Mouse (Mus musculus): ENCODE measurements around the gene Sez6. TPM values are rescaled to one million over a fixed set of nuclear protein-coding genes. Genes with fewer than 3 reads are reported as not detected.
A peak's percentile ranks its signal among the peaks of the same experiment; 100 is the strongest.

The Sez6 gene
- polyA plus RNA-seq, 1 experiment from 2014 or later: 0.80 TPM

- WGBS: 56% methylated on average over 6 of the region's 6 CpGs
- TF ChIP-seq CTCF (IDR thresholded peaks at IDR 0.05; ENCODE audit: low read depth): no peak
- H3K9ac ChIP-seq (ENCODE audit: low read depth, low read length): no peak overlapping the region
- H3K4me1 ChIP-seq (replicated peaks; ENCODE audit: control insufficient read depth, insufficient read depth, low read length): peaks cover 4% of the 10 kb centered on the region
- no peaks in the 10 kb centered on the region for H3K36me3 ChIP-seq (ENCODE audit: control insufficient read depth, insufficient read depth)
- no peaks in the 10 kb centered on the region for H3K27me3 ChIP-seq (replicated peaks; ENCODE audit: control insufficient read depth, insufficient read depth, low read length)
- H3K4me3 ChIP-seq (ENCODE audit: low read depth, low read length): no peak overlapping the region
- H3K9me3 ChIP-seq (ENCODE audit: control insufficient read depth): no peaks in the 10 kb centered on the region
- no peak for ATAC-seq
- 0 out of 2 replicates have a peak overlapping the region, but pooled peaks have one; percentile 38 for H3K4me2 ChIP-seq (replicated peaks; ENCODE audit: low read depth)
- H3K27ac ChIP-seq (ENCODE audit: low read depth, low read length): no peak overlapping the region
These were observed 34.1 kb upstream of the Sez6 start for GRCm38 (mm10) chr11:77896480-77896819.

- 43% methylated on average over 23 of the region's 23 CpGs for WGBS
- ATAC-seq: no peak
These were observed 33.5 kb upstream of the Sez6 start for GRCm38 (mm10) chr11:77896820-77897805.

GRCm38 (mm10) chr11:77900187-77900586 lies 30.4 kb upstream of the Sez6 start:
- Histone ChIP-seq H3K36me3 (ENCODE audit: control insufficient read depth, insufficient read depth) (no peaks in the 10 kb centered on the region), H3K4me2 (replicated peaks; ENCODE audit: low read depth) (no peak overlapping the region), H3K9ac (ENCODE audit: low read depth, low read length) (no peak overlapping the region), H3K4me3 (ENCODE audit: low read depth, low read length) (no peak overlapping the region), H3K9me3 (ENCODE audit: control insufficient read depth) (no peaks in the 10 kb centered on the region), H3K4me1 (replicated peaks; ENCODE audit: control insufficient read depth, insufficient read depth, low read length) (no peaks in the 10 kb centered on the region; the same call in 1 of the 2 replicates), H3K27ac (ENCODE audit: low read depth, low read length) (no peak overlapping the region), H3K27me3 (replicated peaks; ENCODE audit: control insufficient read depth, insufficient read depth, low read length) (no peaks in the 10 kb centered on the region)
- TF ChIP-seq CTCF (IDR thresholded peaks at IDR 0.05; ENCODE audit: low read depth): no peak
- no peak for ATAC-seq
- 86% methylated on average over 3 of the region's 3 CpGs for WGBS

More at GRCm38 (mm10) chr11:77896820-77897805, 33.5 kb upstream of the Sez6 start:
- H3K9ac ChIP-seq (ENCODE audit: low read depth, low read length): no peak overlapping the region
- no peak overlapping the region for H3K27ac ChIP-seq (ENCODE audit: low read depth, low read length)
- no peaks in the 10 kb centered on the region for H3K36me3 ChIP-seq (ENCODE audit: control insufficient read depth, insufficient read depth)
- no peaks in the 10 kb centered on the region for H3K27me3 ChIP-seq (replicated peaks; ENCODE audit: control insufficient read depth, insufficient read depth, low read length)
- TF ChIP-seq CTCF (IDR thresholded peaks at IDR 0.05; ENCODE audit: low read depth): no peak
- H3K4me3 ChIP-seq (ENCODE audit: low read depth, low read length): no peak overlapping the region
- H3K9me3 ChIP-seq (ENCODE audit: control insufficient read depth): no peaks in the 10 kb centered on the region
- peak overlapping the region; percentile 38; the same call in 1 of the 2 replicates for H3K4me2 ChIP-seq (replicated peaks; ENCODE audit: low read depth)
- H3K4me1 ChIP-seq (replicated peaks; ENCODE audit: control insufficient read depth, insufficient read depth, low read length): peaks cover 4% of the 10 kb centered on the region

GRCm38 (mm10) chr11:77900696-77901095 lies 29.9 kb upstream of the Sez6 start:
- Histone ChIP-seq H3K4me2 (replicated peaks; ENCODE audit: low read depth) (no peak overlapping the region), H3K9me3 (ENCODE audit: control insufficient read depth) (no peaks in the 10 kb centered on the region), H3K4me3 (ENCODE audit: low read depth, low read length) (no peak overlapping the region), H3K27me3 (replicated peaks; ENCODE audit: control insufficient read depth, insufficient read depth, low read length) (no peaks in the 10 kb centered on the region), H3K4me1 (replicated peaks; ENCODE audit: control insufficient read depth, insufficient read depth, low read length) (no peaks in the 10 kb centered on the region; the same call in 1 of the 2 replicates), H3K9ac (ENCODE audit: low read depth, low read length) (no peak overlapping the region), H3K27ac (ENCODE audit: low read depth, low read length) (no peak overlapping the region), H3K36me3 (ENCODE audit: control insufficient read depth, insufficient read depth) (no peaks in the 10 kb centered on the region)
- TF ChIP-seq CTCF (IDR thresholded peaks at IDR 0.05; ENCODE audit: low read depth): no peak
- 74% methylated on average over 4 of the region's 4 CpGs for WGBS
- no peak for ATAC-seq

GRCm38 (mm10) chr11:77901366-77901765 lies 29.2 kb upstream of the Sez6 start:
- Histone ChIP-seq H3K27me3 (replicated peaks; ENCODE audit: control insufficient read depth, insufficient read depth, low read length) (no peaks in the 10 kb centered on the region), H3K9me3 (ENCODE audit: control insufficient read depth) (no peaks in the 10 kb centered on the region), H3K36me3 (ENCODE audit: control insufficient read depth, insufficient read depth) (no peaks in the 10 kb centered on the region), H3K27ac (ENCODE audit: low read depth, low read length) (no peak overlapping the region), H3K9ac (ENCODE audit: low read depth, low read length) (no peak overlapping the region), H3K4me2 (replicated peaks; ENCODE audit: low read depth) (no peak overlapping the region), H3K4me1 (replicated peaks; ENCODE audit: control insufficient read depth, insufficient read depth, low read length) (no peaks in the 10 kb centered on the region; the same call in 1 of the 2 replicates), H3K4me3 (ENCODE audit: low read depth, low read length) (no peak overlapping the region)
- no peak for ATAC-seq
- 52% methylated on average over 5 of the region's 5 CpGs for WGBS
- TF ChIP-seq CTCF (IDR thresholded peaks at IDR 0.05; ENCODE audit: low read depth): no peak

- no peak for ATAC-seq
- no peaks in the 10 kb centered on the region for H3K27me3 ChIP-seq (replicated peaks; ENCODE audit: control insufficient read depth, insufficient read depth, low read length)
- no peaks in the 10 kb centered on the region for H3K4me1 ChIP-seq (replicated peaks; ENCODE audit: control insufficient read depth, insufficient read depth, low read length)
- no peak overlapping the region for H3K27ac ChIP-seq (ENCODE audit: low read depth, low read length)
- no peak overlapping the region for H3K4me3 ChIP-seq (ENCODE audit: low read depth, low read length)
- H3K9me3 ChIP-seq (ENCODE audit: control insufficient read depth): no peaks in the 10 kb centered on the region
- no peak overlapping the region for H3K4me2 ChIP-seq (replicated peaks; ENCODE audit: low read depth)
- 50% methylated on average over 8 of the region's 8 CpGs for WGBS
- no peak overlapping the region for H3K9ac ChIP-seq (ENCODE audit: low read depth, low read length)
- H3K36me3 ChIP-seq (ENCODE audit: control insufficient read depth, insufficient read depth): no peaks in the 10 kb centered on the region
- TF ChIP-seq CTCF (IDR thresholded peaks at IDR 0.05; ENCODE audit: low read depth): no peak
These were observed 28.7 kb upstream of the Sez6 start for GRCm38 (mm10) chr11:77901775-77902355.
